Mouse (Mus musculus): Measurements from ENCODE around the gene Psmb3.

DNA sequence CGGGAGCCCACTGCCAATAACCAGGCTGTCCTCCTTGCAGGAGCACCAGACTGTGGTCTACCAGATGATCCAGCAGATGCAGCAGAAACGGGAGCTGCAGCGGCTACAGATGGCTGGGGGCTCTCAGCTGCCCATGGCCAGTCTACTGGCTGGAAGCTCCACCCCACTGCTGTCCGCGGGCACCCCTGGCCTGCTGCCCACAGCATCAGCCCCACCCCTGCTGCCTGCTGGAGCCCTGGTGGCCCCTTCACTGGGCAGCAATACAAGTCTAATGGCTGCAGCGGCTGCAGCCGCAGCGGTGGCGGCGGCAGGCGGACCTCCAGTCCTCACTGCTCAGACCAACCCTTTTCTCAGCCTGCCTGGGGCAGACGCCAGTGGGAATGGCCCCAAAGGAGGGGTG, 22.8 kb upstream of the Psmb3 start:
- no peak for TF ChIP-seq GATA1 (IDR thresholded peaks at IDR 0.05; ENCODE audit: borderline replicate concordance, low read length)
- TF ChIP-seq FLI1 (IDR thresholded peaks at IDR 0.05; ENCODE audit: low read length): no peak

Measured in megakaryocyte, embryonic 14.5 days (primary cell).